Mouse (Mus musculus) small intestine, adult 2 months (tissue): ENCODE data around the gene Rnf212.

ENCODE experiments used
- CTCF ChIP-seq: fragments of 200-500 bp; IDR thresholded peaks from 2 replicates; pipeline ENCODE4 v1.5.1; 2012; ENCODE audit warnings: low read depth, mild to moderate bottlenecking, control low read depth, inconsistent platforms, low read length, moderate library complexity, mixed read lengths; ENCODE audit not compliant: insufficient replicate concordance, insufficient read length; ENCODE audit errors: extremely low read depth
- POLR2A ChIP-seq: fragments of 200-500 bp; IDR thresholded peaks from 2 replicates; pipeline ENCODE4 v1.6.1; 2012; ENCODE audit warnings: low read depth, mild to moderate bottlenecking, control low read depth, inconsistent platforms, low read length, moderate library complexity

DNA sequence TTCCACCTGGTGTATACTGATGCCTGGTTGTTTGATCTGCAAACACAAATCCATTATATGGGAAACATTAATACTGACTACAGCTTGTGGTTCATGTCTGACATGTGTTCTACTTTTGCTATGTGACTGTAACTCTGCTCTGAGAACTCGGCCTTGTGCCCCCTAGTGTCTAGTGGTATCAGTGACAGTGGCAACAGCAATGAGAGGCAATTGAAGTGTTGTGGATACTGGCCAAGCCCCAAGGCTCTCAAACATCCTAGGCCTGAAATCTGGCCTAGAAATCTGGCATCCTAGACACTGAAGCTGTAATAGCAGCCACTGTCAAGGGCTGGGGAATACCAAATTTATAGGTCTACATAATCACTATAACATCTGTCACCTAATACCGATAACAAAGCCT, 30.9 kb downstream of the Rnf212 start:
- TF ChIP-seq CTCF (no peak), POLR2A (no peak)
